Mouse (Mus musculus): ENCODE data around the gene Chga. TPM values are rescaled to one million over a fixed set of nuclear protein-coding genes. Genes with fewer than 3 reads are reported as not detected.

The Chga gene
- polyA plus RNA-seq, 1 experiment from 2014 or later = 5.4 TPM

GRCm38 (mm10) chr12:102602255-102603041 lies 47.7 kb downstream of the Chga start:
- ATAC-seq (ENCODE audit: low FRiP score, low TSS enrichment) = no peak
- 69% methylated on average over 9 of the region's 9 CpGs for WGBS
- Histone ChIP-seq H3K4me2 (replicated peaks; ENCODE audit: low read depth, low read length) (no peak overlapping the region), H3K9ac (replicated peaks; ENCODE audit: low read length) (peak overlapping the region; percentile 35), H3K27me3 (ENCODE audit: insufficient read depth, low read length) (no peaks in the 10 kb centered on the region), H3K27ac (ENCODE audit: low read length) (no peak overlapping the region), H3K4me1 (ENCODE audit: insufficient read depth, low read length) (peaks cover 45% of the 10 kb centered on the region), H3K9me3 (ENCODE audit: low read length) (peaks cover 6% of the 10 kb centered on the region; the same call in 1 of the 2 replicates), H3K36me3 (ENCODE audit: insufficient read depth, low read length) (peaks cover 9% of the 10 kb centered on the region; the same call in 1 of the 2 replicates), H3K4me3 (ENCODE audit: low read length) (no peak overlapping the region)

DNA sequence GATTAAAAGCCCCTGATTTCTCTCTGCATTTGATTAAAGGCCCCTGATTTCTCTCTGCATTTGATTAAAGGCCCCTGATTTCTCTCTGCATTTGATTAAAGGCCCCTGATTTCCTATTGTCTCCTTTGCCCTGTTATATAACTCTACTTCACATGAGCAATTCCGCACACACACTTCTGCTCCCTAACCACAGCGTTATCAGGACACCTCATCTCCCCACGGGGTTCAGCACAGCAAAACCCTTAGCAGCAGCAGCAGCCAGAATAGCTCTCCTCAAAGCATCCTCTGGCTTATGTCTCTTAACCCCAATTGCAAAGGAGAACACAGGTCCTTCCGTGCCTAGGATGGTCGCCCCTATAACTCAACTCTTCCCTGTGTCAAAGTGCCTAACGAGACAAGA lies 50.8 kb downstream of the Chga start:
- no peak overlapping the region for H3K4me3 ChIP-seq (ENCODE audit: low read length)
- H3K9ac ChIP-seq (replicated peaks; ENCODE audit: low read length) = no peak overlapping the region
- H3K4me2 ChIP-seq (replicated peaks; ENCODE audit: low read depth, low read length) = no peak overlapping the region
- 82% methylated on average over 6 of the region's 6 CpGs for WGBS
- peaks cover 9% of the 10 kb centered on the region; the same call in 1 of the 2 replicates for H3K36me3 ChIP-seq (ENCODE audit: insufficient read depth, low read length)
- H3K4me1 ChIP-seq (ENCODE audit: insufficient read depth, low read length) = peaks cover 28% of the 10 kb centered on the region
- no peak overlapping the region for H3K27ac ChIP-seq (ENCODE audit: low read length)
- no peaks in the 10 kb centered on the region for H3K9me3 ChIP-seq (ENCODE audit: low read length)
- ATAC-seq (ENCODE audit: low FRiP score, low TSS enrichment) = no peak
- H3K27me3 ChIP-seq (ENCODE audit: insufficient read depth, low read length) = no peaks in the 10 kb centered on the region

DNA sequence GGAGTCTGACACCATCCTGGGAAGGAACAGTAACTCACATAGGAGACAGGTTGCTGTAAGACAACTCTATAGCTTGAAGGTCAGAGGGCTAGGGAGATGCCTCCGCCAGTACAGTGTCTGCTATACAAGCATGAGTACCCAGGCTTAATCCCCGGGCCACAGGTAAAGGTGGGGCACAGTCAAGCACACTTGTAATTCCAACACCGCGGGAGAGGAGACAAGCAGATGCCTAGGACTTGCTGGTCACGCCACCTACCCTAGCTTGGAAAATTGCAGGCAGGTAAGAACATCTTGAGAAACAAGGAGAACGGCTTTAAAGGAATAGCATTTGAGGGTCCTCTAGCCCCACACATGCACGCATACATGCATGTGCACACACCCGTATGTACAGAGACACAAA lies 52.3 kb downstream of the Chga start:
- no peak overlapping the region for H3K27ac ChIP-seq (ENCODE audit: low read length)
- no peak overlapping the region for H3K4me3 ChIP-seq (ENCODE audit: low read length)
- H3K4me1 ChIP-seq (ENCODE audit: insufficient read depth, low read length) = peaks cover 14% of the 10 kb centered on the region
- no peaks in the 10 kb centered on the region for H3K27me3 ChIP-seq (ENCODE audit: insufficient read depth, low read length)
- 80% methylated on average over 8 of the region's 8 CpGs for WGBS
- H3K4me2 ChIP-seq (replicated peaks; ENCODE audit: low read depth, low read length) = no peak overlapping the region
- H3K36me3 ChIP-seq (ENCODE audit: insufficient read depth, low read length) = peaks cover 9% of the 10 kb centered on the region; the same call in 1 of the 2 replicates
- no peaks in the 10 kb centered on the region for H3K9me3 ChIP-seq (ENCODE audit: low read length)
- no peak overlapping the region for H3K9ac ChIP-seq (replicated peaks; ENCODE audit: low read length)
- no peak for ATAC-seq (ENCODE audit: low FRiP score, low TSS enrichment)

DNA sequence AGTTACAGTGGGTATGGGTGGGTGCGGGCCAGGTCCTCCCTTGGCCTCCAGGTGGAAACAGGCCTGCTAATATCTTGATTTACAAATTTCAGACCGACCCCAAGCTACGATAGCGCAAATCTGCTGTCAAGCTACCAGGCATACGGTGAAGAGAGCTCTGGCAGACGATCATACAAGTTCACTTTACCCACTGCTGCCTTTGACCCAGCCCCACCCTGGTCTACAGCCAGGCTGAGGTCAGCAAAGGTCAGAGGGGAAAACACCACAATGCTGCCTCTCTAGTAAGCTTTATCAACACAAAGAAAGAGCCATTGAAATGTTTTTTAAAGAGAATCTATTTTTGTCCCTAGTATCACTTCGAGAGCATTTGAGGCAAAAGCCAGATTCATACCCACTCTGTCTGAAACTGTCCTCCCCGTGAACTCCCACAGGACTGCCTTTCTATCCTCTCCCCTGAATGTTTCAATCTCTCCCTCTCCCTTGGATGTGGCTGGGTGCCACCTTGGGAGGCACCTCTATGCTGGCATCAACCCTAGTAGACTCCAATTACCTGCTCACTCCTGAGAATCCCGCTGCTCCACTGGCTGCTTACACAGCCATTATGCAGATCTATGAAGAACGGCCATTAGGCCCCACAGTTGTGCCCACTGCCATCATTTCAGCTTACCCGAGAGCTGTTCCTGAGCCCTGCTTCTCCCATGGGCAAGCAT lies 53.2 kb downstream of the Chga start:
- Histone ChIP-seq H3K27ac (ENCODE audit: low read length) (no peak overlapping the region), H3K4me3 (ENCODE audit: low read length) (no peak overlapping the region), H3K9me3 (ENCODE audit: low read length) (no peaks in the 10 kb centered on the region), H3K9ac (replicated peaks; ENCODE audit: low read length) (no peak overlapping the region), H3K4me2 (replicated peaks; ENCODE audit: low read depth, low read length) (no peak overlapping the region), H3K4me1 (ENCODE audit: insufficient read depth, low read length) (peaks cover 10% of the 10 kb centered on the region), H3K36me3 (ENCODE audit: insufficient read depth, low read length) (peaks cover 9% of the 10 kb centered on the region; the same call in 1 of the 2 replicates), H3K27me3 (ENCODE audit: insufficient read depth, low read length) (no peaks in the 10 kb centered on the region)
- 80% methylated on average over 11 of the region's 11 CpGs for WGBS
- ATAC-seq (ENCODE audit: low FRiP score, low TSS enrichment) = no peak

- no peak overlapping the region for H3K9ac ChIP-seq (replicated peaks; ENCODE audit: low read length)
- no peaks in the 10 kb centered on the region for H3K9me3 ChIP-seq (ENCODE audit: low read length)
- ATAC-seq (ENCODE audit: low FRiP score, low TSS enrichment) = no peak
- WGBS = 88% methylated on average over 8 of the region's 8 CpGs
- H3K27ac ChIP-seq (ENCODE audit: low read length) = no peak overlapping the region
- H3K4me3 ChIP-seq (ENCODE audit: low read length) = no peak overlapping the region
- no peak overlapping the region for H3K4me2 ChIP-seq (replicated peaks; ENCODE audit: low read depth, low read length)
- H3K36me3 ChIP-seq (ENCODE audit: insufficient read depth, low read length) = no peaks in the 10 kb centered on the region
- no peaks in the 10 kb centered on the region for H3K27me3 ChIP-seq (ENCODE audit: insufficient read depth, low read length)
- H3K4me1 ChIP-seq (ENCODE audit: insufficient read depth, low read length) = peaks cover 10% of the 10 kb centered on the region
These were observed 56.2 kb downstream of the Chga start for GRCm38 (mm10) chr12:102610927-102611326.

- Histone ChIP-seq H3K36me3 (ENCODE audit: insufficient read depth, low read length) (no peaks in the 10 kb centered on the region), H3K27me3 (ENCODE audit: insufficient read depth, low read length) (no peaks in the 10 kb centered on the region), H3K4me2 (replicated peaks; ENCODE audit: low read depth, low read length) (no peak overlapping the region), H3K4me1 (ENCODE audit: insufficient read depth, low read length) (peaks cover 14% of the 10 kb centered on the region), H3K27ac (ENCODE audit: low read length) (no peak overlapping the region), H3K4me3 (ENCODE audit: low read length) (no peak overlapping the region), H3K9me3 (ENCODE audit: low read length) (no peaks in the 10 kb centered on the region), H3K9ac (replicated peaks; ENCODE audit: low read length) (no peak overlapping the region)
- WGBS = 95% methylated on average over 1 of the region's 1 CpGs
- no peak for ATAC-seq (ENCODE audit: low FRiP score, low TSS enrichment)
These were observed 57.7 kb downstream of the Chga start for GRCm38 (mm10) chr12:102612431-102612830.

DNA sequence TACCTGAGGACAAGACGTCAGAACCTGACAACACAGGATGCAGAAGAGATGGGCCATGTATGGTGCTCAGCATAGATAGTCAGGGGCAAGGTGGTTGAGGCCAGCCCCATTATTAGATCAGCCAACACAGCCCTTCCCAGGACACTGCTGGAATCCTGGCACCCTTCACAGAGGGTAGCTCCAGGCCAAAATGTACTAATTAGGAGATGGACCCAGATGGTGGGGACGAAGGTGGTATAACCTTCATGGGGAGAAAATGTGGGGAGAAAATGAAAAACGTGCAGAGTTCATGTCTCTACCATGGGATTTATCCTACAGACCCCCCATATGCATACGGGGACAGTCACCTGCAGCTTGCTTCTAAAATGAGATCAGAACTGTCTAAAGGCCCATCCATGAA lies 58.6 kb downstream of the Chga start:
- WGBS = 92% methylated on average over 4 of the region's 4 CpGs
- no peaks in the 10 kb centered on the region for H3K27me3 ChIP-seq (ENCODE audit: insufficient read depth, low read length)
- no peaks in the 10 kb centered on the region for H3K9me3 ChIP-seq (ENCODE audit: low read length)
- H3K4me2 ChIP-seq (replicated peaks; ENCODE audit: low read depth, low read length) = no peak overlapping the region
- H3K9ac ChIP-seq (replicated peaks; ENCODE audit: low read length) = no peak overlapping the region
- peaks cover 18% of the 10 kb centered on the region for H3K4me1 ChIP-seq (ENCODE audit: insufficient read depth, low read length)
- ATAC-seq (ENCODE audit: low FRiP score, low TSS enrichment) = no peak
- H3K27ac ChIP-seq (ENCODE audit: low read length) = no peak overlapping the region
- no peaks in the 10 kb centered on the region for H3K36me3 ChIP-seq (ENCODE audit: insufficient read depth, low read length)
- no peak overlapping the region for H3K4me3 ChIP-seq (ENCODE audit: low read length)

Other genes starting within 250 kb of the Chga start
- 153 and 175 TPM in 2 replicates for gene Lgmn, start 115.2 kb upstream of the Chga start, polyA plus RNA-seq (2015; fragmentation: Nextera tagmentation; extraction: Ambion mirVana)
- gene Golga5, start 85.8 kb upstream of the Chga start, polyA plus RNA-seq (2015; fragmentation: Nextera tagmentation; extraction: Ambion mirVana) = 35.6 and 37.8 TPM in 2 replicates
- gene Itpk1, start 150.0 kb downstream of the Chga start, polyA plus RNA-seq (2015; fragmentation: Nextera tagmentation; extraction: Ambion mirVana) = 23.9 and 24.5 TPM in 2 replicates
- gene Moap1, start 188.7 kb downstream of the Chga start, polyA plus RNA-seq (2015; fragmentation: Nextera tagmentation; extraction: Ambion mirVana) = 29.3 and 32.4 TPM in 2 replicates
- gene Tmem251, start 188.8 kb downstream of the Chga start, polyA plus RNA-seq (2015; fragmentation: Nextera tagmentation; extraction: Ambion mirVana) = 9.5 and 11.0 TPM in 2 replicates
- gene Gm28051, start 202.8 kb downstream of the Chga start, polyA plus RNA-seq (2015; fragmentation: Nextera tagmentation; extraction: Ambion mirVana) = not detected in 2 replicates
- gene Gon7, start 202.8 kb downstream of the Chga start, polyA plus RNA-seq (2015; fragmentation: Nextera tagmentation; extraction: Ambion mirVana) = 29.3 and 34.0 TPM in 2 replicates
- 45.6 and 47.6 TPM in 2 replicates for gene Ubr7, start 203.0 kb downstream of the Chga start, polyA plus RNA-seq (2015; fragmentation: Nextera tagmentation; extraction: Ambion mirVana)
- gene Gm20604, start 203.7 kb downstream of the Chga start, polyA plus RNA-seq (2015; fragmentation: Nextera tagmentation; extraction: Ambion mirVana) = 26.6 and 27.2 TPM in 2 replicates